Mouse (Mus musculus) monocyte, adult 5-6 weeks (primary cell): Measurements from ENCODE around the gene Mpp4. TPM values are rescaled to one million over a fixed set of nuclear protein-coding genes. Genes with fewer than 3 reads are reported as not detected.

Experiments used
- ATAC-seq: fragments of 153-309, 156-312 bp; replicated peaks from 2 replicates; pipeline ENCODE4 v1.8.0; 2017; ENCODE audit warnings: mild to moderate bottlenecking; ENCODE audit not compliant: low TSS enrichment, insufficient number of reproducible peaks, severe bottlenecking, poor library complexity, low FRiP score
- total RNA-seq: library from RNA; stranded (forward); fragments of 200-1000, 200-491, 200-594 nt; gene quantifications from 3 replicates; pipeline ENCODE4 v1.2.3, GENCODE M21; 2017

Mpp4 gene
- total RNA-seq, 1 experiment from 2014 or later, result 0.38 TPM

DNA sequence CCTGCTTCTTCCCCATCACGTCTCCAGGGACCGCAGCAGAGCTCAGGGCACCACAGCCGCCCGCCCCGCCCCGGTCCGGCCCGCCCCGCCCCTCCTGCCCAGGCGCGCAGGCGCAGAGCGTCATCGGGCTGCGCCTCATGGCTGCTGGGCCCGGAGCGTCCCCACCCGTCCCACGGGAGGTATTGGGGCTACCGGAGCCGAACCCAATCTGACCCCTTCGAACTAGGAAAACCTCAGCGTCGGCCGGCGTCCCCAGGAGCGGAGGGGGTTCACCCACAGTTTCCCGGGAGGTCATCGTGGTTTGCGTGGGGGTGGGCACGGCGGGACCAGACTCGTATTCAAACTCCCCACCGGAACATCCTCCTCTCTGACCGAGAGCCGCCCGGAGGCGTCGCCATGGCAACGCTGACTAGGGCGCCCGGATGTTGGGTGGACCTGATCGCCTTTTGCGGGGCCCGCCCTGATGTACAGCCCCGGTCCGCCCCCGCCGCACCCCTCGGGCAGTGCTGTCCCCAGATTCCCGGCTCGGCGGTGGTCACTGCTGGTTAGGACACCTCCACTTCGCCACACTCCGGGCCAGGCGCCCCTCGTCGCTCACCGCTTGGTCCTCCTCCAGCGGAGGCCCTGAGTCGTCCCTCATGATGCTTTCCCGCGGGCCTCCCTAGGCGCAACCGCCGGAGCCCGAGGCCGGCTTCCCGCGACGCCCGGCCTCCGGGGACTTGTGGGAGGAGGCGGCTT, 43.3 kb downstream of the Mpp4 start, which contains the start of gene Tmem237:
TSS of gene Tmem237 (minus strand) at position 689 of the 738 bp plus-strand sequence.
- ATAC-seq, result peak; percentile 84

DNA sequence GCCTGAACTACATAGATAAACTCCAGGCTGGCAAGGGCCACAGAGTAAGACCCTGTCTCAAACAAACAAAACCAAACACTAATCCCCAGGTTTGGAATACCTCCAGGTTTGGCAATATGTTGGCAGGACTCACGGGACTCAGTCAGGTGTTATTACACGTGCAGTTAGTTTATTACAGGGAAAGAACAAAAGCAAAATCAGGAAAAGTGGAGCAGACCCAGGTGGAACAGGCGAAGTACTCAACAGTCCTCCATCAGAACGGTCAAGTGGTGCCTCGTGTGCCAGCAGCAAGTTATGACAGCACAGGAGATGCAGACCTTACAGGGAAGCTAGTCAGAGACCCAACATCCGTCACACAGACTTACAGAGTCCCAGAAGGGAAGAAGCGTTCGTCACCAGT, 52.7 kb downstream of the Mpp4 start:
- ATAC-seq, result no peak

DNA sequence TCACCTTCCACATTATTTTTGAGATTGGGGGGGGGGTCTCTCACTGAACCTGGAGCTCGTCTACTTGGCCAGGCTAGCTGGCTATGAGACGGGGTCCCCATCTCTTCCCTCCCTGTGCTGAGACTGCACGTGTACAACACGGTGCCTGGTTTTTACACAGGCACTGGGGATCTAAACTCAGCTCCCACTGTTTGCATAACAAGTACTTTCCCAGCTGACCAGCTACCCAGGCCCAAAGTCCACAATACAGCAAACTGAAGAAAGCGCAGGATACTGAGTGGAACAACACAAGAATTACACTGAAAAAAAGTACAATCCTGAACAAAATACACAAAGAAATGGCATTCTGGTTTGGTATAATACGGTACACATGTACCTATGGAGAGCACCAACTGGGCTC, 61.1 kb downstream of the Mpp4 start:
- ATAC-seq, result no peak

DNA sequence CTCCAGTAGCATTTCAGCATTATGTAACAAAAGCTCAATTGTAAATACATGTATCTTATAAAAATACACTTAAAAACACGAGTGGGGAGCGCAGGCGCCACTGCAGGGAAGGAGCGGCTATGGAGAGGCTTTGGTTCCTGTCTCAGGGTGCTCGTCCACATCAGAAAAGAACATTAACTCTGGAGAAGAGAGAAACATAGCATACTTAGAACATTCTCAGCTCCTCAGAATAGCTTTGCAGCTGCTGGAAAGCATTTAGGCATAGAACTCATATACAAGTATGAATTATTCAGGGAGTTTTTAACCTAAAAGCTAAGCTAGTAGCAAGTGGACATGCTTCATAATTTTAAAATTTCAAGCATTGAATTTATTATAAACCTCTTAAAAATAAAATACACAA, 62.2 kb downstream of the Mpp4 start:
- no peak for ATAC-seq

DNA sequence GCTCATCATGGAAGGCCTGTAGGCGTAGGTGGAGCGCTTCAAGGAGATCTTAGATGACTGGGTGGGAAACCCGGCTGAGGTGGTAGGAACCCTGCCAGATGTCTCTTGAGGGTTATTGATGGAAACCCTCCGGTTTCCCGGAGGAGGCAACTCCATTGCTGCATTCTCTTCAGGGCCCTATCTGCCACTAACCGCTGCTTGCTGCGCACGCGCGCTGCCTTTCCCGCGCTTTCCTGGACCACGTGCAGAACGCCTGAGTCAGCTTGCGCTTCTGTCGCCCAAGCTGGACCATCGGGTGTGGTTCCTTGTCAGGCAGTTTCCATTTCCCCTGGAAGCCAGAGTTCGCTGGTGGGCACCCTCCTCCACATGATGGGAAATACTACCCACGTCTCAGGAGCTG, 68.5 kb downstream of the Mpp4 start, which contains the start of gene C2cd6:
TSS of gene C2cd6 (minus strand) at position 196 of the 400 bp plus-strand sequence.
- no peak for ATAC-seq

Other genes with a start within 250 kb of the Mpp4 start
- gene Trak2, start 190.0 kb downstream of the Mpp4 start, total RNA-seq, result 31.2 to 63.6 TPM (median 45.6 TPM) in 3 replicates
- gene Stradb, start 189.9 kb downstream of the Mpp4 start, total RNA-seq, result 2.5 to 9.1 TPM (median 5.5 TPM) in 3 replicates
- 0.86 TPM in 1 of 3 replicates, not detected in the others for gene C2cd6, start 68.5 kb downstream of the Mpp4 start, total RNA-seq
- gene Tmem237, start 43.0 kb downstream of the Mpp4 start, total RNA-seq, result 2.9 to 11.2 TPM (median 7.5 TPM) in 3 replicates
- 10.4 to 16.2 TPM (median 12.3 TPM) in 3 replicates for gene Als2, start 73.8 kb upstream of the Mpp4 start, total RNA-seq
- gene Cdk15, start 93.5 kb upstream of the Mpp4 start, total RNA-seq, result 0.21 TPM in 1 of 3 replicates, not detected in the others